20 mouse cellular contexts compared by ENCODE assay signal in the genomic region with DNA sequence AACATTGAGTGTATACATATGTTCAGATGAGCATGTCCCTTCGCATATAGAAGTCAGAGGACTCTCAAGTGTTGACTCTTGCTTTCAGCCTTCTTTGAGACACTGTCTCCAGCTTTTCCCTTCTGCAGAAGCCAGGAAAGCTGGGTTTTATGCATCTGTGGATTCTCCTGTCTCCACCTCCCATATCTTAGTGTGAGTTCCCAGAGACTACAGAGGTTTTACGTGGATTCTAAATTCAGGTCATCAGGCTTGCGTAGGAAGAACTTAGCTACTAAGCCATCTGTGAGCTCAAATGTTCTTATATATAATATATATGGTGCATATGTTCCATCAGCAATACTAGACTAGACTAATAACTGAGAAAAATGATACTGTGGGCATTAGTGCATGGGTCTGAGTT. TPM values are rescaled to one million over a fixed set of nuclear protein-coding genes. Genes with fewer than 3 reads are reported as not detected.
A peak's percentile ranks its signal among the peaks of the same experiment; 100 is the strongest.
DNase-seq lines count a peak whose midpoint lies in the region; ATAC-seq lines count a peak whose summit lies in the region.
"Had no signal": no experiment of that assay in that cellular context is flagged by ENCODE, and none has a peak within 500 bp of the region (broad histone marks: within the 10 kb centered on the region; RNA-seq: fewer than 3 reads in every experiment).

No protein-coding gene starts in this region.

- no peak overlapping the region for H3K9ac ChIP-seq in heart, embryonic 12.5 days
- H3K9ac ChIP-seq: embryonic facial prominence, embryonic 12.5 days; forebrain, embryonic 13.5 days; forebrain, embryonic 15.5 days; forebrain, postnatal 0 days had no signal

- 91% methylated on average over 3 of the region's 3 CpGs for WGBS in heart, embryonic 12.5 days

- peaks cover 6% of the 10 kb centered on the region; the same call in 1 of the 2 replicates for H3K27me3 ChIP-seq in heart, embryonic 12.5 days (replicated peaks)
- H3K27me3 ChIP-seq: CH12.LX; embryonic facial prominence, embryonic 12.5 days; forebrain, embryonic 13.5 days; forebrain, embryonic 15.5 days; Patski had no signal

- DNase-seq in heart, adult 11 months: peak; percentile 17
- DNase-seq in brain, adult 2 months (ENCODE audit: low read depth, low spot score): peak; percentile 69
- peak; percentile 54 for DNase-seq in telencephalon, adult 2 months (ENCODE audit: low read depth, low spot score)
- DNase-seq: adrenal gland, adult 8-10 months; cerebellum, adult 11 months; cerebellum, adult 18-20 months; cerebellum, adult 9-10 months; cerebellum, postnatal 10 days; cerebellum, postnatal 25 days; forebrain, postnatal 0 days had no signal

- no peak overlapping the region for H3K27ac ChIP-seq in heart, embryonic 12.5 days (ENCODE audit: poor library complexity, severe bottlenecking)
- H3K27ac ChIP-seq: embryonic facial prominence, embryonic 10.5 days; embryonic facial prominence, embryonic 12.5 days; forebrain, embryonic 13.5 days; forebrain, embryonic 15.5 days had no signal

- no peak overlapping the region for H3K4me3 ChIP-seq in heart, embryonic 12.5 days
- H3K4me3 ChIP-seq: embryonic facial prominence, embryonic 10.5 days; embryonic facial prominence, embryonic 12.5 days; forebrain, embryonic 13.5 days; forebrain, embryonic 15.5 days had no signal

- no peaks in the 10 kb centered on the region for H3K9me3 ChIP-seq in heart, embryonic 12.5 days (replicated peaks)
- H3K9me3 ChIP-seq: embryonic facial prominence, embryonic 10.5 days; embryonic facial prominence, embryonic 12.5 days; forebrain, embryonic 13.5 days; forebrain, embryonic 15.5 days; G1E had no signal

- H3K4me1 ChIP-seq in heart, embryonic 12.5 days (replicated peaks): no peaks in the 10 kb centered on the region
- H3K4me1 ChIP-seq: embryonic facial prominence, embryonic 10.5 days; embryonic facial prominence, embryonic 12.5 days; forebrain, embryonic 13.5 days; forebrain, embryonic 15.5 days had no signal

- H3K4me2 ChIP-seq in heart, embryonic 12.5 days: no peak overlapping the region
- H3K4me2 ChIP-seq: embryonic facial prominence, embryonic 12.5 days; forebrain, embryonic 13.5 days; forebrain, embryonic 15.5 days had no signal

- ATAC-seq in heart, embryonic 12.5 days (ENCODE audit: insufficient number of reproducible peaks, low FRiP score): no peak
- ATAC-seq in CD4-positive, CD25-positive, alpha-beta regulatory T cell, adult 4 months: no peak
- ATAC-seq: activated CD4-positive, CD25-positive, alpha-beta regulatory T cell, adult 4 months; forebrain, embryonic 13.5 days; forebrain, embryonic 15.5 days; forebrain, postnatal 0 days; Patski had no signal

- H3K36me3 ChIP-seq in heart, embryonic 12.5 days: peaks cover 50% of the 10 kb centered on the region

RNA-seq across cellular contexts. Expression of gene Ermp1, which starts 51.9 kb away (rescaled TPM):
- 9.7 and 10.7 TPM in 2 replicates for polyA plus RNA-seq in heart, embryonic 12.5 days (2016; fragmentation: Nextera tagmentation; extraction: Ambion mirVana)
- 10 to 100 TPM; 11.8 to 15.7 TPM for polyA plus RNA-seq in CD4-positive, CD25-positive, alpha-beta regulatory T cell, adult 4 months (2017; shearing (Covaris generic))

Comparison
In these comparisons a context has a peak if more than half of its experiments do, and no peak if none do; other contexts are left out.
1. DNase-seq: peak in every context shown above with its lines; median percentile 69 in brain, adult 2 months; 54 in telencephalon, adult 2 months; 17 in heart, adult 11 months.